Mouse (Mus musculus): ENCODE measurements around the gene Gm47996. TPM values are rescaled to one million over a fixed set of nuclear protein-coding genes. Genes with fewer than 3 reads are reported as not detected.

Gene Gm47996
- polyA plus RNA-seq, 1 experiment from 2014 or later, result 0.32 TPM

GRCm38 (mm10) chr1:151250109-151250508, 40.2 kb downstream of the Gm47996 start:
- H3K4me1 ChIP-seq (replicated peaks), result no peaks in the 10 kb centered on the region; the same call in 1 of the 2 replicates
- no peak overlapping the region for H3K4me3 ChIP-seq
- H3K27ac ChIP-seq (ENCODE audit: poor library complexity, severe bottlenecking), result no peak overlapping the region
- no peaks in the 10 kb centered on the region for H3K9me3 ChIP-seq (replicated peaks)
- no peaks in the 10 kb centered on the region for H3K36me3 ChIP-seq
- no peaks in the 10 kb centered on the region for H3K27me3 ChIP-seq (replicated peaks)
- ATAC-seq (ENCODE audit: insufficient number of reproducible peaks, low FRiP score), result no peak
- H3K9ac ChIP-seq, result no peak overlapping the region
- no peak overlapping the region for H3K4me2 ChIP-seq
- 84% methylated on average over 3 of the region's 3 CpGs for WGBS

- Histone ChIP-seq H3K4me1 (replicated peaks) (no peaks in the 10 kb centered on the region; the same call in 1 of the 2 replicates), H3K4me2 (peak overlapping the region; percentile 49), H3K4me3 (no peak overlapping the region), H3K9ac (no peak overlapping the region; the same call in 1 of the 2 replicates), H3K27me3 (replicated peaks) (no peaks in the 10 kb centered on the region), H3K36me3 (no peaks in the 10 kb centered on the region), H3K9me3 (replicated peaks) (no peaks in the 10 kb centered on the region), H3K27ac (ENCODE audit: poor library complexity, severe bottlenecking) (no peak overlapping the region)
- 48% methylated on average over 18 of the region's 18 CpGs for WGBS
- ATAC-seq (ENCODE audit: insufficient number of reproducible peaks, low FRiP score), result no peak
These were observed 40.7 kb downstream of the Gm47996 start for GRCm38 (mm10) chr1:151250529-151251193.

GRCm38 (mm10) chr1:151251194-151252010, 41.5 kb downstream of the Gm47996 start:
- no peaks in the 10 kb centered on the region; the same call in 1 of the 2 replicates for H3K4me1 ChIP-seq (replicated peaks)
- H3K27ac ChIP-seq (ENCODE audit: poor library complexity, severe bottlenecking), result no peak overlapping the region
- 83% methylated on average over 14 of the region's 14 CpGs for WGBS
- H3K4me3 ChIP-seq, result no peak overlapping the region
- no peaks in the 10 kb centered on the region for H3K27me3 ChIP-seq (replicated peaks)
- H3K9ac ChIP-seq, result no peak overlapping the region; the same call in 1 of the 2 replicates
- ATAC-seq (ENCODE audit: insufficient number of reproducible peaks, low FRiP score), result no peak
- H3K4me2 ChIP-seq, result peak overlapping the region; percentile 49
- H3K36me3 ChIP-seq, result no peaks in the 10 kb centered on the region
- no peaks in the 10 kb centered on the region for H3K9me3 ChIP-seq (replicated peaks)

GRCm38 (mm10) chr1:151255422-151255821, 45.5 kb downstream of the Gm47996 start:
- H3K36me3 ChIP-seq, result no peaks in the 10 kb centered on the region
- no peak overlapping the region for H3K9ac ChIP-seq
- no peaks in the 10 kb centered on the region for H3K9me3 ChIP-seq (replicated peaks)
- peaks cover 6% of the 10 kb centered on the region; the same call in 1 of the 2 replicates for H3K4me1 ChIP-seq (replicated peaks)
- H3K27me3 ChIP-seq (replicated peaks), result no peaks in the 10 kb centered on the region
- no peak for ATAC-seq (ENCODE audit: insufficient number of reproducible peaks, low FRiP score)
- no peak overlapping the region for H3K4me3 ChIP-seq
- H3K27ac ChIP-seq (ENCODE audit: poor library complexity, severe bottlenecking), result no peak overlapping the region
- H3K4me2 ChIP-seq, result no peak overlapping the region
- WGBS, result 84% methylated on average over 5 of the region's 5 CpGs

- 50% methylated on average over 14 of the region's 14 CpGs for WGBS
- no peak overlapping the region for H3K4me2 ChIP-seq
These were observed 48.4 kb downstream of the Gm47996 start for GRCm38 (mm10) chr1:151258090-151258954.

GRCm38 (mm10) chr1:151259061-151259460, 49.1 kb downstream of the Gm47996 start:
- 63% methylated on average over 8 of the region's 8 CpGs for WGBS
- ATAC-seq (ENCODE audit: insufficient number of reproducible peaks, low FRiP score), result no peak
- Histone ChIP-seq H3K9ac (no peak overlapping the region), H3K9me3 (replicated peaks) (no peaks in the 10 kb centered on the region), H3K36me3 (no peaks in the 10 kb centered on the region), H3K27me3 (replicated peaks) (no peaks in the 10 kb centered on the region), H3K4me2 (no peak overlapping the region), H3K27ac (ENCODE audit: poor library complexity, severe bottlenecking) (no peak overlapping the region), H3K4me1 (replicated peaks) (peaks cover 6% of the 10 kb centered on the region; the same call in 1 of the 2 replicates), H3K4me3 (no peak overlapping the region)

More at GRCm38 (mm10) chr1:151258090-151258954, 48.4 kb downstream of the Gm47996 start:
- Histone ChIP-seq H3K27ac (ENCODE audit: poor library complexity, severe bottlenecking) (no peak overlapping the region), H3K36me3 (no peaks in the 10 kb centered on the region), H3K4me3 (no peak overlapping the region), H3K27me3 (replicated peaks) (no peaks in the 10 kb centered on the region), H3K9ac (no peak overlapping the region), H3K4me1 (replicated peaks) (peaks cover 6% of the 10 kb centered on the region; the same call in 1 of the 2 replicates), H3K9me3 (replicated peaks) (no peaks in the 10 kb centered on the region)
- ATAC-seq (ENCODE audit: insufficient number of reproducible peaks, low FRiP score), result no peak

Other genes starting within 250 kb of the Gm47996 start
- gene Hmcn1, start 216.7 kb upstream of the Gm47996 start, polyA plus RNA-seq (2016; fragmentation: Nextera tagmentation; extraction: Ambion mirVana), result 20.9 and 23.7 TPM in 2 replicates
- 2.9 and 3.1 TPM in 2 replicates for gene Gm47985, start 27.6 kb upstream of the Gm47996 start, polyA plus RNA-seq (2016; fragmentation: Nextera tagmentation; extraction: Ambion mirVana)
- gene Gm8947, start 17.8 kb upstream of the Gm47996 start, polyA plus RNA-seq (2016; fragmentation: Nextera tagmentation; extraction: Ambion mirVana), result 0.28 and 0.89 TPM in 2 replicates
- gene Gm47995, start 11.7 kb upstream of the Gm47996 start, polyA plus RNA-seq (2016; fragmentation: Nextera tagmentation; extraction: Ambion mirVana), result 0.45 and 0.49 TPM in 2 replicates
- gene 3110040M04Rik, start 6.0 kb upstream of the Gm47996 start, polyA plus RNA-seq (2016; fragmentation: Nextera tagmentation; extraction: Ambion mirVana), result 0.36 and 0.55 TPM in 2 replicates
- gene Ivns1abp, start 134.3 kb downstream of the Gm47996 start, polyA plus RNA-seq (2016; fragmentation: Nextera tagmentation; extraction: Ambion mirVana), result 297 and 319 TPM in 2 replicates
- 25.7 and 26.4 TPM in 2 replicates for gene Swt1, start 218.3 kb downstream of the Gm47996 start, polyA plus RNA-seq (2016; fragmentation: Nextera tagmentation; extraction: Ambion mirVana)
- 43.7 and 48.2 TPM in 2 replicates for gene Trmt1l, start 218.4 kb downstream of the Gm47996 start, polyA plus RNA-seq (2016; fragmentation: Nextera tagmentation; extraction: Ambion mirVana)

All from heart, embryonic 12.5 days (tissue).